Mouse (Mus musculus) cerebellum, postnatal 14 days (tissue): Measurements from ENCODE around the gene Lrrc55.

Experiments
- DNase-seq, 2 experiments: peaks; one replicate each; pipeline ENCODE4 v3.0.0; 2021; ENCODE audit warnings: mixed read lengths in 2 of 2

Lrrc55 gene

DNA sequence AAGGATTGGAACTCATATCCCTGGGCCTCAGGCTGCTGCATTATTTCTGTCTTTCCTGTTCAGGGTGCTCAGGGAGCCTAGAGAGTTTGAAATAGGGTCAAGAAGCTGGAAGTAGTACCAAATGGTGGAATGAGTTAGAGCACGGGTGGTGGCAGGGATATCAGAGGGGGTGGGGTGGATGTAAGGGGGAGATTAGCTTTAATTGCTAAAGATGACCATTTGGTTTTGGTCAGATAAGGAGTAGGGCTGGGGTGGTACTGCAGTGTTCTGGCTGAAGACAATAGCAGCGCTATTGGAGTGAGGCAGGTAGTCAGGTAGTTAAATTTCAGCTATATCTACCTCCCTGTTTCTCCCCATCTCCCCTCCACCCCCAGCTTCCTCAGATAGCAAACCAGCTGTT is 65.8 kb downstream of the Lrrc55 start:
- DNase-seq = no peak

DNA sequence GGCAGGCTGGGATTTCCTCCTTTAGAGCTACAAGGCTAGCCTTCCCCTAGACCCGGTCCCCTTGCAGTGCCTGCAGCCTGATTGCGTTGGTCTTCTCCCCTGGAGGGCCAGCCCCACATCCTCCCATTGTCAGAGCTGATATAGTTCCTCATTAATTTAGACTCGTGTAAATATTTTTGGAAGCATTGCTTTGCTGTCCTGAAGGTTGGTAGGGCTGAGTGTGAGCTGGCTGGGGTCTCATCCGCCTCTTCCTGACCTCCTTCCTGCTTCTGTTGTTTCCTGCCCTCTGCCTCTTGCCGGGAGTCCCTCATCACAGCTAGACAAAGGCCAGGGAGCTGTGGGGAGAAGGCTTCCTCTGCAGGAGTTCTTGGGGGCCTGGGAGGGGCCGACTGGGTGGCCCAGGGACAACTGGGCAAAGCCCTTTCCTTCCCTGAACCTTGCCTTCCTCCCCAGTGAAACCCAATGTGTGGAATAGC is 67.5 kb downstream of the Lrrc55 start:
- DNase-seq = no peak

DNA sequence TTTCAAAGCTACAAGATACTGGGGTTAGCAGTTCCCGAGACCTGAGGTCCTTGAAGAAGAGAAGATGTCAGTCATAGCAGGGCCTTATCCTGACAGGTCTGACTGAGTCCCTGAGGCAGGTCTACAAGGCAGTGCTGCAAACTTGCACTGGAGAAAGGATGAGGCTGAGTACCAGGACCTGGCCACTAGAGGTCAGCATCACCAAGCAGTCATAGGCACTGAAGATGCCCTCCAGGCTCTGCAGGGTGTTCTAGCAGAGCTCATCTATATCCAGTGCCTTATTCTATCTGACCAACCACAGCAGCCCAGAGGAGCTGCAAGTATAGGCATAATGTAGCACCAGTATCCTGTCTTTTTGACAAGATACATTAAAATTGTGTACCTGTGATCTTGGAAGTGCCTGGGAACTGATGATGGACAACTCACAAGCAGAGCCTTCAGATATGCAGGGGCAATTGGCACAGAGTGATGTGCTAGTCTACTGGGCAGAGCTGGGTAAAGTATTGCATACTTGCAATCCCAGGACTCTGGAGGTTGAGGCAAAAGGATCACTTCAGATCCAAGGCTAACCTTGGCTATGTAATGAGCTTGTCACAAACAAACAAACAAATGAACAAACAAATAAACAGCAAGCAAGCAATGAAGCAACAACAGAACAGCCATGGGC is 73.0 kb downstream of the Lrrc55 start:
- DNase-seq = peak; percentile 87 to 89

DNA sequence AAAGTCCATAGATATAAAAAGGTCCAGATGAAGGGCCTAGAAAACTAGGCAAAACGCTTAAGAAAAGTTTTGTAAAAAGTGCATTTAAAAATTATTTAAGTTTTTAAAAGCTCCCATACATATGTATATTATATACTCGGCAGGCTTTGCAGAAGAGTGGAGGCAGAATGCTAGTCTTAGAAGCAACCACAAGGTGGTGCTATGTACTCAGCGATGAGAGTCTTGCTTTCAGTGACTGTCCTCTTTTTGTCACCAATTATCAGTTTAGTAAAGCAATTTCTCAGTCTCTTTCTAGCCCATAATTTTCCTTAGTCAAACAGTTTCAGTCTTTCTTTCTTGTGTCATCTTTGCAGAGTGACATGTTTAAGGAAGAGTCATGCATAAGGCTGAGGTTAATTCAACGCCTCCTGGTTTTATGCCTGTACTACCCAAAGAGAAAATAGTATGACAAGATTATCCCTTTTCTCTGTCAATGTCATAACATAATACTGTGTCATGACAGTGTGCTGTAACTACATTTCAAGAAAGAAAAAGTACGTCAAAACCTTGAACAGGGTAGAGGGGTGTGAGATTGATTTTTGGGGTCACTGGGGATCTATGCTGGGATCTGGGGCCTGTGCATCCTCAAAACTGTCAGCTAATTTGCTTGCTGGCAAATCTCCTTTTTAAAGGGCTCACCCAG is 73.7 kb downstream of the Lrrc55 start:
- peak; percentile 63 to 75 for DNase-seq
